Mouse (Mus musculus) CH12.LX (cell line): ENCODE measurements at regions not wholly inside any gene's neighbourhood (a gene's known extent, or its start where the extent isn't known, plus 50 kb on each side); places are given as distances from the start of the nearest gene placed in this dataset.

Experiments used
- CTCF ChIP-seq, 2 experiments: IDR thresholded peaks in 1 of 2; conservative IDR thresholded peaks in 1 of 2; 2 replicates each; pipeline ENCODE4 v1.5.1; 2011 to 2012; ENCODE audit warnings: low read depth in 2 of 2, low read length in 2 of 2, improper control_type of control experiment in 1 of 2, inconsistent platforms in 1 of 2, mild to moderate bottlenecking in 1 of 2, moderate library complexity in 1 of 2
- E2F4 ChIP-seq: IDR thresholded peaks from 2 replicates; pipeline ENCODE4 v1.6.1; 2011; ENCODE audit warnings: low read depth, low read length, improper control_type of control experiment; ENCODE audit not compliant: insufficient replicate concordance
- HCFC1 ChIP-seq: IDR thresholded peaks from 2 replicates; pipeline ENCODE4 v1.6.1; 2012; ENCODE audit warnings: low read depth, mild to moderate bottlenecking, inconsistent platforms, low read length, improper control_type of control experiment
- KAT2A ChIP-seq: IDR thresholded peaks from 2 replicates; pipeline ENCODE4 v1.6.1; 2012; ENCODE audit warnings: low read length, improper control_type of control experiment, inconsistent platforms; ENCODE audit not compliant: insufficient replicate concordance
- MAFK ChIP-seq: IDR thresholded peaks from 2 replicates; pipeline ENCODE4 v1.6.1; 2011; ENCODE audit warnings: low read length, improper control_type of control experiment; ENCODE audit not compliant: insufficient replicate concordance
- PAX5 ChIP-seq: IDR thresholded peaks from 2 replicates; pipeline ENCODE4 v1.6.1; 2012; ENCODE audit warnings: low read length, inconsistent platforms, mixed read lengths
- RCOR1 ChIP-seq: conservative IDR thresholded peaks from 2 replicates; pipeline ENCODE4 v1.6.1; 2012; ENCODE audit warnings: low read depth, mild to moderate bottlenecking, inconsistent platforms, low read length, improper control_type of control experiment
- TCF12 ChIP-seq: IDR thresholded peaks from 2 replicates; pipeline ENCODE4 v1.6.1; 2014; ENCODE audit warnings: low read depth, mild to moderate bottlenecking, inconsistent platforms, low read length, improper control_type of control experiment
- UBTF ChIP-seq: IDR thresholded peaks from 2 replicates; pipeline ENCODE4 v1.6.1; 2012; ENCODE audit warnings: low read depth, mild to moderate bottlenecking, inconsistent platforms, low read length, improper control_type of control experiment, moderate library complexity
- USF1 ChIP-seq: IDR thresholded peaks from 2 replicates; pipeline ENCODE4 v1.6.1; 2014; ENCODE audit warnings: low read depth, mild to moderate bottlenecking, inconsistent platforms, low read length, improper control_type of control experiment
- ZNF384 ChIP-seq: IDR thresholded peaks from 2 replicates; pipeline ENCODE4 v1.6.1; 2012; ENCODE audit warnings: low read depth, low read length, improper control_type of control experiment, inconsistent platforms

DNA sequence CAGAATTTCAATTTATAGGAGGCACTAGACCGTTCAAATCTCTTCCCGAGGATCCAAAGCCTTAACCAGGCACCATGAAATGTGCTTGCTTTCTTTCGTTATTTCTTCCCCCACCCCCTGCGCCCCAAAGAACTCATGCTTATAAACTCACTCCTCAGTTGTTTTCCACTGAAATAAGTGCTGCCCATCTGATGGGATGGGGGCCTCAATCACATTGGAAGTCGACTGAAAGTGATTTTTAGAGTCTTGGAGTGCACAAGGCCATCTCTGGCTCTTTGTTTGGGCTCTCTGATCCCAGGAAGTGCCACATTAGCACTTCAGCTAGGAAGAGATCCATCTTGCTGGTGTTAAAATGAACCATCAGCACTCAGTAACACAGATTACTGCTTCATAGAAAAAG is 484.3 kb downstream of the Nedd1 start:
- no peak for TF ChIP-seq MAFK
- no peak for TF ChIP-seq USF1
- no peak for TF ChIP-seq HCFC1
- TF ChIP-seq KAT2A, result no peak
- no peak for TF ChIP-seq E2F4
- no peak for TF ChIP-seq UBTF
- no peak for TF ChIP-seq PAX5
- TF ChIP-seq TCF12, result no peak
- no peak for TF ChIP-seq ZNF384
- TF ChIP-seq CTCF (conservative IDR thresholded peaks at IDR 0.05 in 1 of 2, IDR thresholded peaks at IDR 0.05 in 1 of 2; ENCODE audit: low read depth in 2 of 2, low read length in 2 of 2), result no peak
- TF ChIP-seq RCOR1, result no peak
